Mouse (Mus musculus) G1E (cell line): ENCODE data around the gene Rnf207.

ENCODE experiments used
- CTCF ChIP-seq: IDR thresholded peaks from 2 replicates; pipeline ENCODE4 v1.5.1; 2012; ENCODE audit warnings: low read depth, low read length, inconsistent platforms, mixed read lengths
- GATA1 ChIP-seq: IDR thresholded peaks from 2 replicates; pipeline ENCODE4 v1.6.1; 2012; ENCODE audit warnings: borderline replicate concordance, low read length, inconsistent platforms, mixed read lengths
- GATA2 ChIP-seq: IDR thresholded peaks from 2 replicates; pipeline ENCODE4 v1.6.1; 2012; ENCODE audit warnings: low read depth, low read length, inconsistent platforms, borderline replicate concordance
- TAL1 ChIP-seq: conservative IDR thresholded peaks from 2 replicates; pipeline ENCODE4 v1.6.1; 2012; ENCODE audit warnings: low read depth, low read length, inconsistent platforms, mixed read lengths

- TF ChIP-seq CTCF: no peak
- TF ChIP-seq GATA2: no peak
- TF ChIP-seq GATA1: no peak
- TF ChIP-seq TAL1: no peak
Observed at GRCm38 (mm10) chr4:152288398-152288945, 30.3 kb downstream of the Rnf207 start.
